Mouse (Mus musculus) spleen, adult 2 months (tissue): ENCODE data around the gene Kdm1b.

Source experiments
- CTCF ChIP-seq: fragments of 200-500 bp; IDR thresholded peaks from 2 replicates; pipeline ENCODE4 v1.5.1; 2011; ENCODE audit warnings: mild to moderate bottlenecking, inconsistent platforms; ENCODE audit not compliant: insufficient read depth, insufficient read length, insufficient replicate concordance; ENCODE audit errors: extremely low read depth
- POLR2A ChIP-seq: fragments of 200-500 bp; IDR thresholded peaks from 2 replicates; pipeline ENCODE4 v1.6.1; 2011; ENCODE audit warnings: low read depth, low read length, inconsistent platforms

GRCm38 (mm10) chr13:46997355-46997754 is 45.9 kb upstream of the Kdm1b start:
- TF ChIP-seq CTCF: no peak
- no peak for TF ChIP-seq POLR2A
